Mouse (Mus musculus): ENCODE data around the gene Prkcd.
A peak's percentile ranks its signal among the peaks of the same experiment; 100 is the strongest.

Gene Prkcd

GRCm38 (mm10) chr14:30625856-30626726, at the start of gene Prkcd:
Prkcd (minus strand) TSS chr14:30626210.
- peak; percentile 63 to 68 for DNase-seq

- no peak for DNase-seq
These were observed 48.9 kb upstream of the Prkcd start for GRCm38 (mm10) chr14:30674947-30675346.

GRCm38 (mm10) chr14:30671986-30672312, 45.9 kb upstream of the Prkcd start:
- DNase-seq, result peak; percentile 82 to 84

GRCm38 (mm10) chr14:30671095-30671985, 45.3 kb upstream of the Prkcd start:
- no peak for DNase-seq

GRCm38 (mm10) chr14:30670161-30670560, 44.2 kb upstream of the Prkcd start:
- no peak for DNase-seq

GRCm38 (mm10) chr14:30666604-30667003, 40.6 kb upstream of the Prkcd start:
- no peak for DNase-seq

GRCm38 (mm10) chr14:30666061-30666460, 40.1 kb upstream of the Prkcd start:
- no peak for DNase-seq

GRCm38 (mm10) chr14:30655531-30655930, 29.5 kb upstream of the Prkcd start:
- no peak for DNase-seq

- DNase-seq, result no peak
These were observed 28.8 kb upstream of the Prkcd start for GRCm38 (mm10) chr14:30654691-30655228.

GRCm38 (mm10) chr14:30653943-30654659, 28.1 kb upstream of the Prkcd start, which contains the start of gene Rft1:
Rft1 (plus strand) TSS chr14:30654360.
- DNase-seq, result peak; percentile 96 to 99

- peak in 1 of 2 experiments; percentile 39 for DNase-seq
These were observed 25.0 kb upstream of the Prkcd start for GRCm38 (mm10) chr14:30650969-30651368.

GRCm38 (mm10) chr14:30649745-30650144, 23.7 kb upstream of the Prkcd start:
- no peak for DNase-seq

GRCm38 (mm10) chr14:30648478-30648877, 22.5 kb upstream of the Prkcd start:
- DNase-seq, result no peak

GRCm38 (mm10) chr14:30646486-30646885, 20.5 kb upstream of the Prkcd start:
- no peak for DNase-seq

- no peak for DNase-seq
These were observed 19.1 kb upstream of the Prkcd start for GRCm38 (mm10) chr14:30645066-30645465.

- DNase-seq, result no peak
These were observed 18.0 kb upstream of the Prkcd start for GRCm38 (mm10) chr14:30644026-30644425.

GRCm38 (mm10) chr14:30641748-30642147, 15.7 kb upstream of the Prkcd start:
- no peak for DNase-seq

- peak in 1 of 2 experiments; percentile 17 for DNase-seq
These were observed 12.7 kb upstream of the Prkcd start for GRCm38 (mm10) chr14:30638686-30639085.

GRCm38 (mm10) chr14:30638009-30638408, 12.0 kb upstream of the Prkcd start:
- no peak for DNase-seq

GRCm38 (mm10) chr14:30637087-30637486, 11.1 kb upstream of the Prkcd start:
- DNase-seq, result no peak

GRCm38 (mm10) chr14:30636499-30636898, 10.5 kb upstream of the Prkcd start:
- DNase-seq, result no peak

GRCm38 (mm10) chr14:30635219-30635910, 9.4 kb upstream of the Prkcd start:
- no peak for DNase-seq

All from cerebellum, adult 18-20 months (tissue).